Mouse (Mus musculus) hindbrain, embryonic 11.5 days (tissue): Measurements from ENCODE around the gene Cav3. TPM values are rescaled to one million over a fixed set of nuclear protein-coding genes. Genes with fewer than 3 reads are reported as not detected.

Experiments
- ATAC-seq: fragments of 200-750 bp; cut with Nextera tagmentation; 2 replicates; pipeline ENCODE4 v1.8.0; 2017; ENCODE audit warnings: mild to moderate bottlenecking, moderate TSS enrichment, moderate library complexity; ENCODE audit not compliant: low FRiP score
- DNase-seq: peaks from one replicate; pipeline ENCODE4 v3.0.0-alpha.2; 2015; ENCODE audit warnings: low spot score
- H3K27ac ChIP-seq: fragments of 300-500 bp; sonication (generic); 2 replicates; pipeline ENCODE4 v1.5.1; 2014; ENCODE audit warnings: mild to moderate bottlenecking, low read depth, low read length
- H3K27me3 ChIP-seq: fragments of 300-500 bp; sonication (generic); 2 replicates; pipeline ENCODE4 v1.6.1; 2014; ENCODE audit warnings: mild to moderate bottlenecking, low read length, moderate library complexity, mixed read lengths; ENCODE audit not compliant: control insufficient read depth, insufficient read depth
- H3K36me3 ChIP-seq: fragments of 300-500 bp; sonication (generic); 2 replicates; pipeline ENCODE4 v1.6.1; 2014; ENCODE audit warnings: mild to moderate bottlenecking, low read length, moderate library complexity, mixed read lengths; ENCODE audit not compliant: control insufficient read depth, insufficient read depth
- H3K4me1 ChIP-seq: fragments of 300-500 bp; sonication (generic); replicated peaks from 2 replicates; pipeline ENCODE4 v1.6.1; 2014; ENCODE audit warnings: low read length, mixed read lengths; ENCODE audit not compliant: control insufficient read depth, insufficient read depth
- H3K4me2 ChIP-seq: fragments of 300-500 bp; sonication (generic); replicated peaks from 2 replicates; pipeline ENCODE4 v1.6.1; 2014; ENCODE audit warnings: mild to moderate bottlenecking, low read depth, low read length
- H3K4me3 ChIP-seq: fragments of 300-500 bp; sonication (generic); 2 replicates; pipeline ENCODE4 v1.5.1; 2014; ENCODE audit warnings: low read depth, low read length
- H3K9ac ChIP-seq: fragments of 300-500 bp; sonication (generic); 2 replicates; pipeline ENCODE4 v1.6.1; 2014; ENCODE audit warnings: low read depth, low read length
- H3K9me3 ChIP-seq: fragments of 300-500 bp; sonication (generic); 2 replicates; pipeline ENCODE4 v1.6.1; 2016; ENCODE audit warnings: low read length; ENCODE audit not compliant: control insufficient read depth
- WGBS: fragments of 180-500 bp; shearing (Covaris S2); extraction: QIAGEN DNeasy Blood & Tissue Kit; methylation state at CpG from one replicate; pipeline ENCODE4 v1.1.7; 2014; 5-methylcytosine and 5-hydroxymethylcytosine counted together
- polyA plus RNA-seq: library from polyadenylated mRNA; unstranded; fragments of >200 nt; fragmentation: Nextera tagmentation; extraction: Ambion mirVana; gene quantifications from 2 replicates; pipeline ENCODE4 v1.2.1, GENCODE M21; 2014

Cav3 gene
- polyA plus RNA-seq, 1 experiment from 2014 or later: not detected

- ATAC-seq (no peak), DNase-seq (no peak)
- H3K9ac ChIP-seq: no peak overlapping the region
- H3K4me2 ChIP-seq: no peak overlapping the region
- no peaks in the 10 kb centered on the region for H3K9me3 ChIP-seq
- no peaks in the 10 kb centered on the region for H3K36me3 ChIP-seq
- H3K27ac ChIP-seq: no peak overlapping the region
- no peak overlapping the region for H3K4me3 ChIP-seq
- 86% methylated on average over 3 of the region's 3 CpGs for WGBS
- H3K27me3 ChIP-seq: peaks cover 49% of the 10 kb centered on the region
- H3K4me1 ChIP-seq: no peaks in the 10 kb centered on the region
Measured at GRCm38 (mm10) chr6:112517991-112518390, 58.7 kb downstream of the Cav3 start.

Other genes with a start within 250 kb of the Cav3 start
- 6.6 and 8.4 TPM in 2 replicates for gene Lmcd1, start 185.7 kb upstream of the Cav3 start, polyA plus RNA-seq
- gene Ssu2, start 71.5 kb upstream of the Cav3 start, polyA plus RNA-seq: 0.17 and 0.45 TPM in 2 replicates
- gene Oxtr, start 30.4 kb downstream of the Cav3 start, polyA plus RNA-seq: 0.45 and 0.47 TPM in 2 replicates
- 36.1 and 37.0 TPM in 2 replicates for gene Rad18, start 237.2 kb downstream of the Cav3 start, polyA plus RNA-seq